Mouse (Mus musculus) liver, postnatal 0 days (tissue): ENCODE measurements at regions not wholly inside any gene's neighbourhood (a gene's known extent, or its start where the extent isn't known, plus 50 kb on each side); places are given as distances from the start of the nearest gene placed in this dataset.

Experiments
- CTCF ChIP-seq: sonication (generic); IDR thresholded peaks from 2 replicates; pipeline ENCODE4 v1.5.1; 2016; ENCODE audit warnings: antibody characterized with exemption, low read depth
- EP300 ChIP-seq: IDR thresholded peaks from 2 replicates; pipeline ENCODE4 v1.6.1; 2016; ENCODE audit warnings: antibody characterized with exemption, low read depth, mild to moderate bottlenecking

- no peak for TF ChIP-seq CTCF
- no peak for TF ChIP-seq EP300
These were observed 159.3 kb downstream of the Gxylt1 start for GRCm38 (mm10) chr15:93115674-93116102.
